Mouse (Mus musculus) lung, embryonic 15.5 days (tissue): ENCODE measurements at regions not wholly inside any gene's neighbourhood (a gene's known extent, or its start where the extent isn't known, plus 50 kb on each side); places are given as distances from the start of the nearest gene placed in this dataset.
A peak's percentile ranks its signal among the peaks of the same experiment; 100 is the strongest.

Experiments used
- ATAC-seq: fragments of 200-750 bp; cut with Nextera tagmentation; 2 replicates; pipeline ENCODE4 v1.8.0; 2017; ENCODE audit warnings: moderate number of reproducible peaks, borderline replicate concordance; ENCODE audit not compliant: low FRiP score, low TSS enrichment; ENCODE audit errors: extremely low read depth
- H3K27ac ChIP-seq: fragments of 300-500 bp; sonication (generic); 2 replicates; pipeline ENCODE4 v1.5.1; 2015; ENCODE audit warnings: moderate library complexity, mild to moderate bottlenecking, inconsistent platforms
- H3K27me3 ChIP-seq: fragments of 300-500 bp; sonication (generic); 2 replicates; pipeline ENCODE4 v1.6.1; 2015; ENCODE audit warnings: inconsistent platforms
- H3K36me3 ChIP-seq: fragments of 300-500 bp; sonication (generic); 2 replicates; pipeline ENCODE4 v1.6.1; 2015; ENCODE audit warnings: inconsistent platforms
- H3K4me1 ChIP-seq: fragments of 300-500 bp; sonication (generic); 2 replicates; pipeline ENCODE4 v1.6.1; 2015; ENCODE audit warnings: inconsistent platforms
- H3K4me2 ChIP-seq: fragments of 300-500 bp; sonication (generic); 2 replicates; pipeline ENCODE4 v1.6.1; 2015; ENCODE audit warnings: inconsistent platforms, mild to moderate bottlenecking, moderate library complexity
- H3K4me3 ChIP-seq: fragments of 300-500 bp; sonication (generic); 2 replicates; pipeline ENCODE4 v1.5.1; 2015; ENCODE audit warnings: mild to moderate bottlenecking, inconsistent platforms
- H3K9ac ChIP-seq: fragments of 300-500 bp; sonication (generic); 2 replicates; pipeline ENCODE4 v1.6.1; 2015; ENCODE audit warnings: inconsistent platforms
- H3K9me3 ChIP-seq: fragments of 300-500 bp; sonication (generic); 2 replicates; pipeline ENCODE4 v1.6.1; 2016; ENCODE audit warnings: inconsistent platforms
- WGBS: fragments of 180-500 bp; shearing (Covaris S2); methylation state at CpG from one replicate; pipeline ENCODE4 v1.1.7; 2015; 5-methylcytosine and 5-hydroxymethylcytosine counted together

DNA sequence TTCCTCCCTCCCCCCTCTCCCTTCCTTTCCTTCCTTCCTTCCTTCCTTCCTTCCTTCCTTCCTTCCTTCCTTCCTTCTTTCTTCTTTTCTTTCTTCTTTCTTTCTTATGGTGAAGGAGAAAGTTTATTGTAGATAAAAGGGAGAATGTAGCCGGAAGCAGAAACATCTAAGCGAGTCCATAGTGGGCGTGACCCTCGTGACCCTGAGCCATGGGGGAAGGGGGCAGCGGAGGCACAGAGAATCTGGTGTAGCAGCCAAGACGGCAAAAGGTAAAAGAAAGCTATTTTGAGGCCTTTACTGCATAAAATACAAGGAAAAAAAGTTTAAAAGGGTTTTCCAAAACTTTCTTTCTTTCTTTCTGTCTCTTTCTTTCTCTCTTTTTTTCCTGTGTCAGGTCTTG lies 93.5 kb upstream of the Fbxo11 start:
- Histone ChIP-seq H3K9me3 (no peaks in the 10 kb centered on the region), H3K9ac (no peak overlapping the region), H3K27ac (no peak overlapping the region), H3K4me2 (no peak overlapping the region), H3K4me1 (0 out of 2 replicates have a peak, but pooled peaks cover 7% of the 10 kb centered on the region), H3K4me3 (no peak overlapping the region), H3K36me3 (no peaks in the 10 kb centered on the region), H3K27me3 (no peaks in the 10 kb centered on the region)
- WGBS = 27% methylated on average over 6 of the region's 6 CpGs
- no peak for ATAC-seq

DNA sequence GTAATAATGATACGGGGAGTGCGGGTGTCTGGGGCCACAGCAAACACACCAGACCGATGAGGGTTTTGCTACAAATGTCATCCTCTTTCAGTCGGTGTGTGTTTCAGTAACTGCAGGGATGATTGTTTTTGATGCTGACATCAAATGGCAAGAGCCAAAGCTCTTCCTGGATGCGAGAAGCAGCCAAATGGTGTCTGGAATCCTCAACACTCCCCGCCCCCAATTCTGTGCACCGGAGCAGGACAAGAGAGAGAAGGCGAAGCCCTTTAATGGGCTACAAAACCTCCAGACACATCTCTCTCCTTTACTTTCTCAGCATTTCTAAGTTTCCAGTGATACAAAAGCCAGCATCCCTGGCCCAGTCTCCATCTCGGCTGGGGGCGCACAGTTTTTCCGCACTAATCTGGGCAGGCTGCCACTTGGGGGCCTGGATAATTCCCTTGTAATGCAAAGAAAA lies 94.1 kb upstream of the Fbxo11 start:
- Histone ChIP-seq H3K4me2 (no peak overlapping the region), H3K4me3 (no peak overlapping the region), H3K27me3 (no peaks in the 10 kb centered on the region), H3K9ac (no peak overlapping the region), H3K27ac (no peak overlapping the region), H3K36me3 (no peaks in the 10 kb centered on the region), H3K9me3 (no peaks in the 10 kb centered on the region), H3K4me1 (0 out of 2 replicates have a peak, but pooled peaks cover 7% of the 10 kb centered on the region)
- no peak for ATAC-seq
- 24% methylated on average over 11 of the region's 11 CpGs for WGBS

DNA sequence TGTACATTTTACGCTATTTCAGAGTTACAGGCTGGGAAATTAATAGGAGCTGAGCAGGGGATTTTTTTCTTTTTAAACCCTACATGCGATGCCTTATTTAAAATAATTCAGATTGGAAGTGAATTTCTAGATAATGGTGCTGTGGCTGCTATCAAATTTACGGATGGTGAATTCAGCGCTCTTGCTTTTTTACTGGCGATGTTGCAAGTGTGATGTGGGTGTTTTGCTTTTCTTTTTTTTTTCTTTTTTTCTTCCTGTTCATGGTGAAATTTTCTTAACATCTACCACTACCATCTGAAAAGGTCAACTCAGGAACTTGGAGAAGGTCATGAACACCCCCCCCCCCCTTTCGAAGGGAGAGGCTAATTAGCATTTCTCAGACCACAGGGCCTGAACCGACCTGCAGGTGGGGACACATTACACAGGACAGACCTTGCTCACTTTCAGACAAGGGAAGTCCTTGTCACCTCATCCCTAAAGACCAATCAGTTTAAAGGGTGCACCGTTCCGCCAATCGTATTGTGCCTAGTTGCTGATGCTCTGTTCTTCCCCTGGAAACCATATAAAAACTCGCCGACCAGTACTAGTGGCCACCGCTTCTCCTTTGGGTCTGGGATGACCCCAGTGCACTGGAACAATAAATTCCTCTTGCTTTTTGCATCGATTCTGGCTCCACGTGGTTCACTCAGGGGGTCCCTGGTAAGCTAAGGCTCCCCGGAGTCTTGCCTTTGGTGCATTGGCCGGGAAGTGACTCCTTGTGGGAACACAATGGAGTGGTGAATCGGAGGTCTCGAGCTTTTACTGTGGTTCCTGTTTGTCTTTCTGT lies 95.0 kb upstream of the Fbxo11 start:
- 53% methylated on average over 19 of the region's 19 CpGs for WGBS
- no peak overlapping the region for H3K4me3 ChIP-seq

DNA sequence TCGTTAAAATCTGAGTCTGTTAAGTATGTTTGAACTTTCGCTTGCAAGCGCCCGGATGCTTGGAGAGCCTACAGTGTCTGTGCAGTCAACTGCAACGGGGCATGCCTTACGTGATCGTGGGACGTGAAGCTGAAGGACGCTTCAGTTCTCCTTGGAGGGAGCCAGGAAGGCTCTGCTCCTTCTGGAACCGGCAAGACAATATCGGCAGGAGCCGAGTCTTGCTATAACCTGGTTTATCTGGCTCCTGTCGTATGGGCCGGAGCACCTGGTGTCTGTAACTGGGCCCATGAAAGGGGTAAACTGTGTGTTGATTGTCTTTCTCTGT lies 95.5 kb upstream of the Fbxo11 start:
- no peaks in the 10 kb centered on the region for H3K36me3 ChIP-seq
- no peak overlapping the region for H3K4me3 ChIP-seq
- H3K4me1 ChIP-seq = 0 out of 2 replicates have a peak, but pooled peaks cover 7% of the 10 kb centered on the region
- no peak overlapping the region for H3K9ac ChIP-seq
- no peak for ATAC-seq
- H3K27ac ChIP-seq = no peak overlapping the region
- H3K4me2 ChIP-seq = no peak overlapping the region
- 71% methylated on average over 14 of the region's 14 CpGs for WGBS
- H3K9me3 ChIP-seq = no peaks in the 10 kb centered on the region
- H3K27me3 ChIP-seq = no peaks in the 10 kb centered on the region

More for the DNA sequence above, 95.0 kb upstream of the Fbxo11 start:
- H3K27ac ChIP-seq = no peak overlapping the region
- 0 out of 2 replicates have a peak, but pooled peaks cover 7% of the 10 kb centered on the region for H3K4me1 ChIP-seq
- no peaks in the 10 kb centered on the region for H3K9me3 ChIP-seq
- H3K4me2 ChIP-seq = no peak overlapping the region
- no peak for ATAC-seq
- H3K36me3 ChIP-seq = no peaks in the 10 kb centered on the region
- H3K27me3 ChIP-seq = no peaks in the 10 kb centered on the region
- no peak overlapping the region for H3K9ac ChIP-seq

DNA sequence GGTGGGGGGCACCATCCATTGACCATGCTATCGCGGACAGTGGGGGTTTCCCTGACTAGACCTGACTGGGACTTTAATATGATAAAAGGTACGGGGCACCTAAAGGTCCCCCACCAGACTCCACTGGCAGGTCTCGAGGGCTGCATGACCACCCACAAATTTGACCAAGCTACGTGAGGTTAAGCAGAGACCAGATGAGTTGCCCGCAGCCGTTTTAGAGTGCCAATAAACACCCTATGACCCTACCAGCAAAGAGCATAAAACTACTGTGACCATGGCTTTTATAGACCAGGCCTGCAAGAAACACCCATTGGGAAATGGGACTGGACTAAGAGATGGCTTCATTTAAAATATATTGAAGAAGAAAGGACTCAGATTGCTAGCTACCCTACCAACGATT lies 96.7 kb upstream of the Fbxo11 start:
- no peak for ATAC-seq
- WGBS = 96% methylated on average over 8 of the region's 8 CpGs

DNA sequence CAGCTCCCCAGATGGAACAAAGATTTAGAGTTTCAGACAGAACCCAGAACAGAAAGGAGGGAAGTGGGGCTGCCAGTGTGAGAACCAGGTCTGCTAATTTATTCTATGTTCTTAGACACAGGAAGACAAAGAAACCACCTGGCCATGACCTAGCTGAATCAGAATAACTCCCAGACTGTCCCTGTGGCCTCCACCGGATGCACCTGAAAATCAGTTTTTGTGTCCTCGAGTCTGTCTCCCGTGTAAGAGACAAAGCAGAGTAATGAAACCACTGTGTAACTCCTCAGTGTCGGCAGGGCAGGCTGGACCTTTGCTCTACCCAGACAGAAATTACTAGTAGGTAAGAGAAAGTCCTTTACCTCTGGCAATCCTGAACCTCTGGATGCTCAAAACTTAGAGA lies 99.7 kb upstream of the Fbxo11 start:
- H3K4me1 ChIP-seq = no peaks in the 10 kb centered on the region
- no peaks in the 10 kb centered on the region for H3K27me3 ChIP-seq
- H3K36me3 ChIP-seq = no peaks in the 10 kb centered on the region
- no peak overlapping the region for H3K27ac ChIP-seq
- no peak for ATAC-seq
- WGBS = 82% methylated on average over 4 of the region's 4 CpGs
- no peak overlapping the region for H3K4me3 ChIP-seq
- no peaks in the 10 kb centered on the region for H3K9me3 ChIP-seq
- H3K4me2 ChIP-seq = no peak overlapping the region
- H3K9ac ChIP-seq = no peak overlapping the region

More for the DNA sequence above, 96.7 kb upstream of the Fbxo11 start:
- H3K27me3 ChIP-seq = no peaks in the 10 kb centered on the region
- H3K4me2 ChIP-seq = no peak overlapping the region
- 0 out of 2 replicates have a peak, but pooled peaks cover 7% of the 10 kb centered on the region for H3K4me1 ChIP-seq
- no peaks in the 10 kb centered on the region for H3K36me3 ChIP-seq
- no peak overlapping the region for H3K9ac ChIP-seq
- no peak overlapping the region for H3K4me3 ChIP-seq
- H3K27ac ChIP-seq = no peak overlapping the region
- no peaks in the 10 kb centered on the region for H3K9me3 ChIP-seq

DNA sequence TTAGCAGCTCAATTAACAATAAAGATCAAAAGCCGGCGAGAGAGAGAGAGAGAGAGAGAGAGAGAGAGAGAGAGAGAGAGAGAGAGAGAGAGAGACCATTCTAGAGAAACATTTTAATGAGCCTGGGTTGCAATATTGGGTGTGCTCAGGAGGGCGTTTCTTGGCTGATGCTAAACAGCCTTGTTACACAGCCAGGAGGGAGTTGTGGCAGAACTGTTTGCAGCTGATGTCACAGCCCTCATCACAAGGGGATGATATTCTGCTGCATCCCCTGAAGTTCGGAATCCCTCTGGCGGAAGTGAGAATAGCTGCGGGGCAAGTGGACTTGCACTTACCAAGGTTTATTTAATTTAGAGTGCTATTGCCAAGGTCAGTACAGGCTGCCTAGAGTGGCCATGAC lies 100.7 kb upstream of the Fbxo11 start:
- Histone ChIP-seq H3K4me2 (no peak overlapping the region), H3K27ac (no peak overlapping the region), H3K27me3 (no peaks in the 10 kb centered on the region), H3K9ac (no peak overlapping the region), H3K4me1 (no peaks in the 10 kb centered on the region), H3K36me3 (no peaks in the 10 kb centered on the region), H3K9me3 (no peaks in the 10 kb centered on the region), H3K4me3 (no peak overlapping the region)
- 78% methylated on average over 6 of the region's 6 CpGs for WGBS
- no peak for ATAC-seq

DNA sequence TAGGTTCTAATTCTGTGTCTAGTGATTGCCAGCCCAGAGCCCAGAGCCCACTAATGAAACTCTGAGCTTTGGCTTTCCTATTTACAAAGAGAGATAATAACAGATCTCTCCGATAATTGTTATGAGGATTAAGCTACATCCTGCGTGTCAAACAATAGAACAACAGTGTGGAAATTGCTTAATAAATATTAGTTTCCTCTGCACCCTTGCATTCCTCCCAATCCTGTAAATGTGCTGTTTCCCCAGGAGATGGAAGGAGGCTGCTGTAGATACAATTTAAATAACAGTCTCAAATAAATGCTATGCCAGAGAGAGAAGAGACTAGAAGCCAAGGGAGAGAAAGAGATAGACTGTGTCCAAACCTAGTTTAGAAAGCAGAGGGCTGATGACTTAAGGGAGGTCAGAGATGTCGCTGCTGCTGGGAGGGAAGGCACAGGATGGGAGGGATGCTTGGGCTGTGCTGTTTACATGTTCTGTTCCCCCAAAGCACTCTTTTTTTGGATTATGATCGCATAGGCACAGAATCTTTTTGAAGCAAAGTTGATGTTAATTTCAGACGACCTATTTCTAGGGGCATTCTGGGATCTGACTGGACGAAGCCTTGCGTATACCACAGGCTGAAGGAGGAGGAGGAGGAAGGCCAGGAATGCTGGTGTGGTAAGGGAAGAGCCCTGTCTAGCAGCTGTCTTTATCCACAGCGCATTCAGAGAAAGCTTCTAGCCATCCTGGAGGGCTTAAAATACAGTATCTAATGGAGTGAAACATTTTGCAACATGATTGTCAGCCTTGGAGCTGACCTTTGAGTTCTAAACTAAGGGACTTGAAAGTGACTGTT lies 103.4 kb upstream of the Fbxo11 start:
- H3K36me3 ChIP-seq = no peaks in the 10 kb centered on the region
- H3K9ac ChIP-seq = no peak overlapping the region
- H3K27ac ChIP-seq = peak overlapping the region; percentile 39; the same call in 1 of the 2 replicates
- H3K4me2 ChIP-seq = no peak overlapping the region
- WGBS = 55% methylated on average over 8 of the region's 8 CpGs
- H3K27me3 ChIP-seq = no peaks in the 10 kb centered on the region
- no peaks in the 10 kb centered on the region for H3K9me3 ChIP-seq
- no peaks in the 10 kb centered on the region for H3K4me1 ChIP-seq
- no peak overlapping the region for H3K4me3 ChIP-seq
- ATAC-seq = no peak

DNA sequence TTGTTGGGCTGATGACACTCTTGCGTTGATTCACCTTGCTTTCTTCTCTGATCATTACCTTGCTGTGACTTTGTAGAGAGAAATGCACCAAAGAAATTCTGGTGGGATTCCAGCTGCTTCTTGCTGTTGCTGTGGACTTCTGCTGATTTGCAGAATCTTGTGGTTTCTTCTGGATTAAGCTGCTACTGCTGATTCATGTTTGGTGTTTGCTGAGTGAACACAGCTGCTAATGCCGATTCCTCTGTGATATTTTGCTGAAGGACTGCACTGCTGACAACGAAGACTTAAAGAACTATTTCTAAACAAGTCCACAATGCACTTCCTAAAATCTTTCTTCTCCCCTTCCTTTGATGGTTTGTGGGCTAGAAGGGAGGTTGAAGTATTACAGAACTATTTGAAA lies 106.5 kb upstream of the Fbxo11 start:
- WGBS = 56% methylated on average over 3 of the region's 3 CpGs
- Histone ChIP-seq H3K9ac (no peak overlapping the region), H3K27me3 (no peaks in the 10 kb centered on the region), H3K4me1 (peaks cover 14% of the 10 kb centered on the region), H3K9me3 (no peaks in the 10 kb centered on the region), H3K27ac (no peak overlapping the region), H3K36me3 (no peaks in the 10 kb centered on the region), H3K4me3 (no peak overlapping the region), H3K4me2 (no peak overlapping the region)
- no peak for ATAC-seq

DNA sequence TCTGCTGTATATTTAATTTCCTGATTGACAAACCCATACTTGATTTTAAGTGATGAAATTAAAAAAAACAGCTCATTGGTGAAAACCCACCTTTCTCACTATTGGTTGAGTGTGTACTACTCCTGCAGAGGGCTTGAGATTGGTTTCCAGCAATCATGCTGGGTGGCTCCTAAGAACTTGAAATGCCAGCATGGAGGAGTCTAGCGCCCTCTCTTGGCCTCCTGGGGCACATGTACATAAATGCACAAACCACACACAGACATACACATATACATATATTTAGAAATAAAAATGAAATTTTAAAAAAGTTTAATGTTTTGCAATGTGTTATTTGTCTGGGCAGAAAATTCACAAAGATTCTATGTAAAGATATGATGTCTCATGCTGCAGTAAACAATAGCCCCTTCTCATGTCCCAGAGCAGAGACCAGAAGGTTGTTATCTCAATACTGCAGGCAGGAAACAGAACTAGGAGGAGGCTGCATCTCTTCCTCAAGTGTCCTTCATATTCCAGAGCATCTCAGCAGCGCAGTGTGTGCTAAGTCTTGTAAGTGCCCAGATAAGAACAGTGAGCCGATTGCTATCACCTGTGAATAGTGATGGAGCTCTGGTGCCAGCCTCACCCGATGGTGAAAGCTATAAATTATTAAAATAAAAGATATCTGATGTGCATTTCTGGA lies 108.4 kb upstream of the Fbxo11 start:
- H3K9me3 ChIP-seq = no peaks in the 10 kb centered on the region
- H3K4me3 ChIP-seq = no peak overlapping the region
- peaks cover 14% of the 10 kb centered on the region for H3K4me1 ChIP-seq
- ATAC-seq = no peak
- H3K27ac ChIP-seq = peak overlapping the region; percentile 85; the same call in 1 of the 2 replicates
- no peak overlapping the region for H3K4me2 ChIP-seq
- H3K27me3 ChIP-seq = no peaks in the 10 kb centered on the region
- no peak overlapping the region for H3K9ac ChIP-seq
- WGBS = 40% methylated on average over 4 of the region's 4 CpGs
- H3K36me3 ChIP-seq = no peaks in the 10 kb centered on the region

DNA sequence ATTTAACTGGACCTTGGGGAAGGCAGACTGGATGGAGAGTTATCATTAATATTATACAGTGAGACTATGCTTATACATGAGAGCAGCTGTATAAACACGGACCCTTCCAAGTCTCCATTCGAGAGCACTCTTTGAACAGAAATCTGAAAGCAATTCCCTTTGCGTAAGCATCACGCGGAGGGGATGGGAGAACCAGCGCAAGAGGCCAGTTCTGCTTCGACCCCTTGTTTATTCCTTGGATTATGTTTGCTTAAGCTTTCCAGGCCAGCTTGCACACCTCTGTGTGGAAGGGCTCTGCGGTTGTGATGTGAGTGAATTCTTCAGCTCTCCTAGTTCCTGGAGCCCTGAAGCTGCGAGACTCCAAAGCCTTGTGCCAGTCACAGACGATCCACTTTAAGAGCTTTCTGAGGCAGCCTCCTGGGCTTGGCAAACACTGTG lies 109.2 kb upstream of the Fbxo11 start:
- Histone ChIP-seq H3K4me2 (peak overlapping the region; percentile 51), H3K4me3 (peak overlapping the region; percentile 6; the same call in 1 of the 2 replicates)
- ATAC-seq = peak; percentile 85

More for the DNA sequence above, 109.2 kb upstream of the Fbxo11 start:
- H3K36me3 ChIP-seq = no peaks in the 10 kb centered on the region
- peak overlapping the region; percentile 85 for H3K27ac ChIP-seq
- H3K4me1 ChIP-seq = peaks cover 14% of the 10 kb centered on the region
- no peaks in the 10 kb centered on the region for H3K27me3 ChIP-seq
- 23% methylated on average over 10 of the region's 10 CpGs for WGBS
- H3K9me3 ChIP-seq = no peaks in the 10 kb centered on the region
- H3K9ac ChIP-seq = no peak overlapping the region
